Mouse (Mus musculus) heart, postnatal 0 days (tissue): ENCODE results near the gene Cops4.

ENCODE experiments used
- CTCF ChIP-seq: IDR thresholded peaks from 2 replicates; pipeline ENCODE4 v1.5.1; 2016; ENCODE audit warnings: antibody characterized with exemption, control low read depth, low read depth
- EP300 ChIP-seq: IDR thresholded peaks from 2 replicates; pipeline ENCODE4 v1.6.1; 2016; ENCODE audit warnings: antibody characterized with exemption, low read depth

GRCm38 (mm10) chr5:100570716-100571115, 52.6 kb downstream of the Cops4 start:
- no peak for TF ChIP-seq CTCF
- no peak for TF ChIP-seq EP300
